Mouse (Mus musculus) liver, embryonic 11.5 days (tissue): ENCODE measurements around the gene Slc34a1. TPM values are rescaled to one million over a fixed set of nuclear protein-coding genes. Genes with fewer than 3 reads are reported as not detected.

Experiments
- microRNA-seq: library from miRNA; unstranded; fragments of <30 nt; microRNA quantifications from one replicate; pipeline ENCODE4, GENCODE M21; 2017; ENCODE audit warnings: borderline number of aligned reads
- polyA plus RNA-seq: library from polyadenylated mRNA; unstranded; fragments of >200 nt; fragmentation: Nextera tagmentation; extraction: Ambion mirVana; gene quantifications from 2 replicates; pipeline ENCODE4 v1.2.1, GENCODE M21; 2014

The Slc34a1 gene
- polyA plus RNA-seq, 1 experiment from 2014 or later: not detected

Small RNAs within 50 kb of the gene (microRNA-seq; reads per million reads assigned to microRNA genes)
- gene Mir6943: not detected

Other genes with a start within 250 kb of the Slc34a1 start
- 6.8 and 8.0 TPM in 2 replicates for gene Fgfr4, start 245.5 kb upstream of the Slc34a1 start, polyA plus RNA-seq
- gene Nsd1, start 188.4 kb upstream of the Slc34a1 start, polyA plus RNA-seq: 35.5 and 41.3 TPM in 2 replicates
- 493 and 494 TPM in 2 replicates for gene Prelid1, start 77.7 kb upstream of the Slc34a1 start, polyA plus RNA-seq
- gene Rab24, start 76.2 kb upstream of the Slc34a1 start, polyA plus RNA-seq: 78.7 and 79.6 TPM in 2 replicates
- gene Mxd3, start 68.4 kb upstream of the Slc34a1 start, polyA plus RNA-seq: 15.6 and 16.4 TPM in 2 replicates
- gene Lman2, start 35.4 kb upstream of the Slc34a1 start, polyA plus RNA-seq: 120 and 121 TPM in 2 replicates
- 1.2 and 1.9 TPM in 2 replicates for gene Rgs14, start 28.5 kb upstream of the Slc34a1 start, polyA plus RNA-seq
- not detected in 2 replicates for gene Pfn3, start 17.0 kb downstream of the Slc34a1 start, polyA plus RNA-seq
- gene F12, start 28.6 kb downstream of the Slc34a1 start, polyA plus RNA-seq: 62.3 and 63.4 TPM in 2 replicates
- 45.8 and 49.0 TPM in 2 replicates for gene Grk6, start 46.9 kb downstream of the Slc34a1 start, polyA plus RNA-seq
- gene Prr7, start 66.1 kb downstream of the Slc34a1 start, polyA plus RNA-seq: 0.29 and 0.35 TPM in 2 replicates
- 64.9 and 69.0 TPM in 2 replicates for gene Dbn1, start 89.9 kb downstream of the Slc34a1 start, polyA plus RNA-seq
- gene Pdlim7, start 115.5 kb downstream of the Slc34a1 start, polyA plus RNA-seq: 86.4 and 94.6 TPM in 2 replicates
- gene Dok3, start 131.1 kb downstream of the Slc34a1 start, polyA plus RNA-seq: 4.3 and 6.0 TPM in 2 replicates
- gene Ddx41, start 138.5 kb downstream of the Slc34a1 start, polyA plus RNA-seq: 62.9 and 64.6 TPM in 2 replicates
- 18.7 and 25.3 TPM in 2 replicates for gene Fam193b, start 172.9 kb downstream of the Slc34a1 start, polyA plus RNA-seq
- gene Tmed9, start 175.5 kb downstream of the Slc34a1 start, polyA plus RNA-seq: 58.7 and 61.9 TPM in 2 replicates
- 16.0 and 16.4 TPM in 2 replicates for gene B4galt7, start 201.7 kb downstream of the Slc34a1 start, polyA plus RNA-seq
- gene Caml, start 224.8 kb downstream of the Slc34a1 start, polyA plus RNA-seq: 35.8 and 36.2 TPM in 2 replicates
- 51.5 and 54.0 TPM in 2 replicates for gene Ddx46, start 236.8 kb downstream of the Slc34a1 start, polyA plus RNA-seq